Mouse (Mus musculus) kidney, adult 18-20 months (tissue): Measurements from ENCODE around the gene Mettl22.
A peak's percentile ranks its signal among the peaks of the same experiment; 100 is the strongest.

ENCODE experiments used
- DNase-seq: peaks from one replicate; pipeline ENCODE4 v3.0.0; 2021

Gene Mettl22

GRCm38 (mm10) chr16:8470603-8471481, at the start of gene Mettl22:
Gene Mettl22 (plus strand): TSS chr16:8470788.
- DNase-seq: peak; percentile 91

- DNase-seq: no peak
Observed at GRCm38 (mm10) chr16:8420842-8421241, 49.7 kb upstream of the Mettl22 start.

- no peak for DNase-seq
Observed at GRCm38 (mm10) chr16:8423626-8424114, 46.9 kb upstream of the Mettl22 start.

- DNase-seq: no peak
Observed at GRCm38 (mm10) chr16:8424161-8424970, 46.2 kb upstream of the Mettl22 start.

GRCm38 (mm10) chr16:8424971-8425330, 45.6 kb upstream of the Mettl22 start, which contains the start of gene Tmem114:
Gene Tmem114 (minus strand): TSS chr16:8425136.
- DNase-seq: peak; percentile 36

GRCm38 (mm10) chr16:8425736-8426135, 44.9 kb upstream of the Mettl22 start:
- DNase-seq: no peak

- no peak for DNase-seq
Observed at GRCm38 (mm10) chr16:8429531-8429930, 41.1 kb upstream of the Mettl22 start.

DNA sequence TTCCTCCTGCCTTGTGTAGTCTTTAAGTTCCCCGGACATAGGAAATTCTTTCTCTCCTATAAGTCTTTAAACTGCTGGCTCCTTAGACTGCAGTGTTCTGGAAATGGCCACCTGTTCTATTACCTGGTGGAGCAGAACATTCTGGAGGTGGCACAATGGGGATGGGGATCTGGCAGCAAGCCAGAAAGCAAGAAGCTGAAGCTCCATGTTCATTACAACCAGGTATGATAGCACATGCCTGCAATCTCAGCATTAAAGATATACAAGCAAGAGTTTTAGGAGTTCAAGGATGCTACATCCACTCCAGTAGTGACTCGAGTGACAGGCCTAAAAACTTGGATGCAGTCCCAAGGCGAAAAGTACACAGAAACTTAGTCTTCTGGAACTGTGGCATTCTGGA, 38.0 kb upstream of the Mettl22 start:
- no peak for DNase-seq

GRCm38 (mm10) chr16:8444911-8445310, 25.7 kb upstream of the Mettl22 start:
- no peak for DNase-seq

- DNase-seq: no peak
Observed at GRCm38 (mm10) chr16:8446256-8446655, 24.3 kb upstream of the Mettl22 start.

DNA sequence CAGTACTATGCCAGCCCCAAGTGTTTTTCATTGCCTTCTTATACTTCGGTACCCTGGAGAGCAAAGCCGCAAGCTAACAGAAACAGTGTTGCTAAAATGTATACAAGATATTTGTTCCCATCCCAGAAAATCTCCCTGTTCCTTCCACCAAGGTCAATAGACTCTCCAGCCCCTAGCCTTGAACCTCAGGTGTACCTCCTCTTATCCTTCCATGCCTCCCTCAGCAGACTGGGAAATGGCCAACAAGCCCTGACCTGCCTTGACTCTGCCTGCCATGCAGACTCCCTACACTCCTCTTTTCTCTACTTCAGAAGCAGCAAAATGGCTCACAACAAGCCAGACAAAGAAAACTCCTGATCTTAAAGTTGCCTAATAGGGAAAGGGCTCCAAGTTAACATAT, 17.3 kb upstream of the Mettl22 start:
- DNase-seq: no peak

DNA sequence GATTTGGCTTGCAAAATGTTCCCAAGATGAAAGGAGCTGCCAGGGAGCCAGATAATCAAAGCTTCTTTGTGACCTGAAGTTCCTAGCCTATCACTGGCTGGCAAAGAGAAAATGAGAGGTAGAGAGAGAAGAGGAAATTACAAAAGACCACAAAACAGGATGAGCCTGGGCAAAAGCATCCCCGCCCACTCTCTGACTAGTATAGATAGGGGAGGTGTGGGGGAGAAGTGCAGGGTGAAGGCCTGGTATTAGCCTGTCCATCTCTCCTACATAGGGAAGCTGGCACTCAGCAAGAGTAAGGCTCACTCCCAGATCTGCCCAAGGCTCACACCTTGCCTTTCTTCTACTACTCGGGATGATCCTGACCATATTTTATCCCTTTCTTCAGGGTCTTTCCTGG, 15.4 kb upstream of the Mettl22 start:
- no peak for DNase-seq

- DNase-seq: no peak
Observed at GRCm38 (mm10) chr16:8458391-8458790, 12.2 kb upstream of the Mettl22 start.

DNA sequence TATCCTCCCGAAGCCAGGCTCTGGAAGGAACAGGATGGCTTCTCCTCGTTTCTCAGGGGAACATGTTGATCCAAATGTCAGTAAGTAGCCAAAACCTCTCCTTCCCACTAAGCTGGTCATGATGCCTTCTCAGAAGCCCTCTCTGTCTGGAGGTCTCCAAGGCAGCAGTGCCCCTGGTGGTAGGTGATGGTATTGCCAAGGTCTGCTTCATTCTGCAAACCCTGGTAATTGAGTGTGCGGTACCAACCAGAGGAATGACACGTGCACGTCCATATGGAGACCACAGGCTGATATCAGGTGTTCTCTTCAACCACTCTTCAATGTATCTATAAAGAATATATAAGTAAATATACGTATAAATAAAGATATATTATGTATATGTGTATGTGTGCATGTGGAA, 11.5 kb upstream of the Mettl22 start:
- DNase-seq: peak; percentile 56

DNA sequence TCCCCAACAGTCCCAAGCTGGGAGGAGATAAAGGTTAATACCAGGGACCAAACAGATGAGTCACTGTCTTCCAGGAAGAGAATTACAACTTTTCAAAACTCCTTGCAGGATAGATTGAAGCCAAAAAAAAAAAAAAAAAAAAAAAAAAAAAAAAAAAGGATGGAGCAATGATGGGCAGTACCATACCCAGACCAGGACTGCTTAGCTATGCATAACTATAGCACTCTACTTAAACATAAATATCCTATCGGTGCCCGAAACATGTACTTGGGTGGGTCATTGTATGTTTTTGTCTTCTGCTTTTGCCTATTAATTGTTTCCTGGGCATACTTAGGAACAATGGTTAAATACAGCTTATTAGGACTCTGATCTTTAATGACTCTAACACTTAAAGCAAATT, 456 bp upstream of the Mettl22 start:
- no peak for DNase-seq

GRCm38 (mm10) chr16:8487396-8488005, 16.9 kb downstream of the Mettl22 start:
- DNase-seq: no peak

DNA sequence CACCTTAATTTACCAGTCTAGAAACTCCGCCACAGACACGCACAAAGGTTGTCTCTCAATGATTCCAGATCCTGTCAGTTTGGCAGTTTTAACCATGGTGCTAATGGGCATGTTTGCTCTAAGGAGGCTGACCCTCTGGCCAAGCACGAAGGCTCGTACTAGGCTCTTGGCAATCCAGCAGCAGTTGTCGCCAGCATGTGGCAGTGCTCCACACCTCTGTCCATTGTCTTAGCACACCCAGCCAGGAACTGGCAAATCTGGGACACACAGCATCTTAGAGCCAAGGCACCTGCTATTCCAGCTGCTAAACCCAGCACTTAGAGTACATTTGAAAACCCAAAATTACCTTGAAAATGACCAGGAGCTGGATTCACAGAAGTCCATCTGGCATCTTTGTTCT, 18.8 kb downstream of the Mettl22 start:
- no peak for DNase-seq

GRCm38 (mm10) chr16:8491743-8492490, 21.3 kb downstream of the Mettl22 start:
- DNase-seq: no peak

- peak; percentile 76 for DNase-seq
Observed at GRCm38 (mm10) chr16:8494268-8494667, 23.7 kb downstream of the Mettl22 start.

- no peak for DNase-seq
Observed at GRCm38 (mm10) chr16:8496967-8497366, 26.4 kb downstream of the Mettl22 start.

DNA sequence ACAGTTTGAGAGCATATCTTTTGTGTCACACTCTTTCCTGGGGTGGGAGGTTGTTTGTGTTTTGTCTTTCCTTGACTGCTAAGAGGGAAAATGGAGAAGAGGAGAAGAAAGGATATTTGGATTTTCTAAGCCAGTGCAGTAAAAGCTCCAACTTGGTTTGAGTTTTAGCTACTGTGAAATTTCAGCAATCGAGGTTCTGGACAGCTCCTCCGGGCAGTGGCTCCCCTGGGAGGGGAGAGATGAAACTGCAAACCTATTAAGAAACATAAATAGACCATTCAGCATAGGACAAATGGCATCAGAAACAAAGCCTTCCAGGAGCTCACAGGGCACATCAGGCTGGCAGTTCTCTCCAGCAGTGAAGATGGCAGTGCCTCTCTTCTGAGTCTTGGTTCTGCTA, 33.7 kb downstream of the Mettl22 start:
- DNase-seq: no peak

- no peak for DNase-seq
Observed at GRCm38 (mm10) chr16:8509894-8510293, 39.3 kb downstream of the Mettl22 start.

GRCm38 (mm10) chr16:8512830-8513229, 42.2 kb downstream of the Mettl22 start:
- no peak for DNase-seq
